Mouse (Mus musculus) heart, adult 2 months (tissue): ENCODE measurements around the gene Sfxn4.

Experiments
- CTCF ChIP-seq: fragments of 200-600 bp; IDR thresholded peaks from 2 replicates; pipeline ENCODE4 v1.8.1; 2022; ENCODE audit warnings: antibody characterized with exemption, mild to moderate bottlenecking, moderate library complexity
- EP300 ChIP-seq: fragments of 200-500 bp; IDR thresholded peaks from 2 replicates; pipeline ENCODE4 v1.6.1; 2011; ENCODE audit warnings: low read depth, low read length, control low read depth; ENCODE audit not compliant: insufficient read depth
- POLR2A ChIP-seq: fragments of 200-500 bp; IDR thresholded peaks from 2 replicates; pipeline ENCODE4 v1.6.1; 2011; ENCODE audit warnings: mild to moderate bottlenecking, low read depth, low read length, control low read depth; ENCODE audit not compliant: insufficient read depth

DNA sequence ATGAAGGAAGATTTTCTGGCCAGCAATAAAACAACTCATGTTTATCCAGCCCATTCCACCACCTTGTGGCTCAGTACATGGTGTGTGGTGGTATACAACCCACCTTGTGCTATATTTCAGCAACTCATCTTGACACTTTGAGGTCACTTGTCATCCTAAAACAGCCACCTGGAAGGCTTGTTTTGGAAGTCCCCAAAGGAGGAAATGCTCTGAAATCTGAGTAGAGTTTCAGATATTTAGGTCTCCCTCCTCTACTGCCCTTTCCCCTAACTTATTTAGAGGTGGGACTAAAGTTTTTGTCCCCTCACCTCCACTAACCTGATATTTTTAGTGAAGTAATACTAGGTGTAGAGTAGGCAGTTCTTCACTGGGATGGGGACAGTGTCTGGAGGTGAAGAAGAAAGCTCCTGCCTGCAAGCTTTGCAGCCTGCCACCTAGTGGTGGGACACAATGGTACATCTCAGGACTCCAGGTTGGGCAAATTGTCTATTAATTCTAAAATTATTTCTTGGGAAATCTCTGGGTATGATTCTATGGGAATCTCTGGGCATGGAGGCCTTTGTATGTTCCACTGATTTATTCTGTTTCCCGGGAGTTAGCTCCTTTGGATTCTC, 30.8 kb upstream of the Sfxn4 start:
- TF ChIP-seq CTCF (peak; percentile 99), POLR2A (no peak), EP300 (peak; percentile 35; the same call in 1 of the 2 replicates)
